Mouse (Mus musculus) cortical plate, adult 2 months (tissue): ENCODE measurements around the gene Gnb3. TPM values are rescaled to one million over a fixed set of nuclear protein-coding genes. Genes with fewer than 3 reads are reported as not detected.

Experiments used
- H3K27ac ChIP-seq: fragments of 200-500 bp; 2 replicates; pipeline ENCODE4 v1.5.1; 2012; ENCODE audit warnings: low read length, control low read depth, inconsistent platforms; ENCODE audit not compliant: insufficient read depth
- H3K4me1 ChIP-seq: fragments of 200-500 bp; 2 replicates; pipeline ENCODE4 v1.6.1; 2011; ENCODE audit warnings: low read length; ENCODE audit not compliant: control insufficient read depth, insufficient read depth
- H3K4me3 ChIP-seq: fragments of 200-500 bp; 2 replicates; pipeline ENCODE4 v1.5.1; 2011; ENCODE audit warnings: mild to moderate bottlenecking, low read length, control low read depth; ENCODE audit not compliant: insufficient read depth
- CTCF ChIP-seq: fragments of 200-500 bp; IDR thresholded peaks from 2 replicates; pipeline ENCODE4 v1.5.1; 2011; ENCODE audit warnings: mild to moderate bottlenecking, control low read depth, low read length; ENCODE audit not compliant: insufficient read depth; ENCODE audit errors: extremely low read depth
- POLR2A ChIP-seq: fragments of 200-500 bp; IDR thresholded peaks from 2 replicates; pipeline ENCODE4 v1.6.1; 2011; ENCODE audit warnings: mild to moderate bottlenecking, low read length, control low read depth; ENCODE audit not compliant: insufficient read depth; ENCODE audit errors: extremely low read depth
- polyA plus RNA-seq: library from polyadenylated mRNA; depleted of rRNA; stranded (reverse); fragments of >200 nt; gene quantifications from 2 replicates; pipeline ENCODE4 v1.2.3, GENCODE M21; 2012; rRNA removed

Gnb3 gene
- polyA plus RNA-seq, 1 experiment: 0.17 TPM

DNA sequence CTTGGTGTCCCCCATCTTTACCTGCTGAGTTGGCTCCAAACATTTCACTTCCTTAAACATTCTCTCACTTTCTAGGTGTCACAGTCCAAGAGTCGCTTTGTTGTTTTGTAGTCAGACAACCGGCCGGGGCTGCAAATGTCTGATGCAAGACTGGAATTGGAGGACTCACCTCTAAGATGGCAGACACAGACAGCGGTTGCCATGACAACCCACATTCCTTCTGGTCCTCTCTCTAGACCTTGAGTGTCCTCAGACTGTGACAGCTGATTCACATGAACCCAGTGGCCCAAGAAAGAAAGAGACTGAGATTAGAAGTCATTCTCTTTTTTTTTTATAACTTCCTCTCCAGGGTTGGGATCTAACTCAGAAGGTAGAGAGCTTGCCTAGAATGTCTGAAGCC lies 50.6 kb downstream of the Gnb3 start:
- no peak overlapping the region for H3K4me3 ChIP-seq
- H3K4me1 ChIP-seq: no peaks in the 10 kb centered on the region
- no peak for TF ChIP-seq POLR2A
- H3K27ac ChIP-seq: no peak overlapping the region

DNA sequence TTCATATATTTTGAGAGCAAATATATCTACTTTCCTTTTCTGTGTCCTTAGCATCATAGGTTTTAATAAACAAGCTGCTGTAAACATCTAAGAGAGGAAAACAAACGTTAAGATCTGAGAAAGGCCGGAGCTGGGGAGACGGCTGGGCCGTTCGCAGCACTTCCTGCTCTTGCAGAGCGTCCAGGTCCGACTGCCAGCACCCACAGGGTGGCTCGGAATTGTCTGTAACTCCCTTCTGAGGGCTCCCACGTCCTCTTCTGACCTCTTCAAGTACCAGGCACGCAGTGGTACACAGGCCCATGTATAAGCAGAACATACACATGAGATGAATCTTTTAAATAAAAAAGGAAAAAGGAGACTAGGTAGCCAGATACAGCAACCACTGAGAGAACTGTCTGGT lies 52.4 kb downstream of the Gnb3 start:
- Histone ChIP-seq H3K27ac (no peak overlapping the region), H3K4me1 (no peaks in the 10 kb centered on the region), H3K4me3 (no peak overlapping the region)
- TF ChIP-seq CTCF (no peak), POLR2A (no peak)

- no peak overlapping the region for H3K27ac ChIP-seq
- no peak for TF ChIP-seq CTCF
- TF ChIP-seq POLR2A: no peak
- H3K4me3 ChIP-seq: no peak overlapping the region
- no peaks in the 10 kb centered on the region for H3K4me1 ChIP-seq
These were observed 53.2 kb downstream of the Gnb3 start for GRCm38 (mm10) chr6:124786756-124787420.

Other genes starting within 250 kb of the Gnb3 start
- gene C1s2, start 204.2 kb downstream of the Gnb3 start, polyA plus RNA-seq: 0.29 and 0.34 TPM in 2 replicates
- gene Lpcat3, start 177.2 kb downstream of the Gnb3 start, polyA plus RNA-seq: 45.3 and 47.6 TPM in 2 replicates
- gene Emg1, start 128.1 kb downstream of the Gnb3 start, polyA plus RNA-seq: 57.3 and 58.3 TPM in 2 replicates
- 104 and 105 TPM in 2 replicates for gene Phb2, start 127.9 kb downstream of the Gnb3 start, polyA plus RNA-seq
- 6.3 and 6.5 TPM in 2 replicates for gene Ptpn6, start 101.6 kb downstream of the Gnb3 start, polyA plus RNA-seq
- gene Grcc10, start 98.9 kb downstream of the Gnb3 start, polyA plus RNA-seq: 340 and 352 TPM in 2 replicates
- not detected in 2 replicates for gene Gm45234, start 84.3 kb downstream of the Gnb3 start, polyA plus RNA-seq
- gene Atn1, start 83.8 kb downstream of the Gnb3 start, polyA plus RNA-seq: 60.7 and 63.3 TPM in 2 replicates
- 741 and 755 TPM in 2 replicates for gene Eno2, start 70.6 kb downstream of the Gnb3 start, polyA plus RNA-seq
- gene Lrrc23, start 60.5 kb downstream of the Gnb3 start, polyA plus RNA-seq: 2.4 and 5.0 TPM in 2 replicates
- 4.4 and 4.8 TPM in 2 replicates for gene Spsb2, start 31.6 kb downstream of the Gnb3 start, polyA plus RNA-seq
- gene Tpi1, start 26.0 kb downstream of the Gnb3 start, polyA plus RNA-seq: 1,059 and 1,064 TPM in 2 replicates
- gene Usp5, start 10.8 kb downstream of the Gnb3 start, polyA plus RNA-seq: 151 and 152 TPM in 2 replicates
- 2.3 and 2.4 TPM in 2 replicates for gene Cdca3, start 10.7 kb downstream of the Gnb3 start, polyA plus RNA-seq
- 59.6 and 66.5 TPM in 2 replicates for gene P3h3, start 17.5 kb upstream of the Gnb3 start, polyA plus RNA-seq
- 163 and 187 TPM in 2 replicates for gene Gpr162, start 23.7 kb upstream of the Gnb3 start, polyA plus RNA-seq
- gene Cd4, start 47.9 kb upstream of the Gnb3 start, polyA plus RNA-seq: 1.1 and 4.7 TPM in 2 replicates
- 5.1 and 6.5 TPM in 2 replicates for gene Lag3, start 71.4 kb upstream of the Gnb3 start, polyA plus RNA-seq
- 1,375 and 1,380 TPM in 2 replicates for gene Ptms, start 79.8 kb upstream of the Gnb3 start, polyA plus RNA-seq
- 732 and 737 TPM in 2 replicates for gene Mlf2, start 91.1 kb upstream of the Gnb3 start, polyA plus RNA-seq
- gene Cops7a, start 125.3 kb upstream of the Gnb3 start, polyA plus RNA-seq: 279 and 280 TPM in 2 replicates
- gene Pianp, start 156.4 kb upstream of the Gnb3 start, polyA plus RNA-seq: 157 and 164 TPM in 2 replicates
- gene Zfp384, start 168.9 kb upstream of the Gnb3 start, polyA plus RNA-seq: 46.9 and 51.6 TPM in 2 replicates
- 69.7 and 78.6 TPM in 2 replicates for gene Ing4, start 199.5 kb upstream of the Gnb3 start, polyA plus RNA-seq
- 17.3 and 19.4 TPM in 2 replicates for gene Acrbp, start 209.4 kb upstream of the Gnb3 start, polyA plus RNA-seq
- 1.0 and 1.3 TPM in 2 replicates for gene Lpar5, start 227.6 kb upstream of the Gnb3 start, polyA plus RNA-seq